Mouse (Mus musculus): ENCODE measurements at regions not wholly inside any gene's neighbourhood (a gene's known extent, or its start where the extent isn't known, plus 50 kb on each side); places are given as distances from the start of the nearest gene placed in this dataset.

GRCm38 (mm10) chr15:6238755-6239154, 60.8 kb upstream of the Dab2 start:
- Histone ChIP-seq H3K27ac (no peak overlapping the region), H3K4me3 (no peak overlapping the region)
- DNase-seq (ENCODE audit: low spot score in 2 of 2): no peak
- TF ChIP-seq CTCF (conservative IDR thresholded peaks at IDR 0.05): no peak

- no peak for DNase-seq (ENCODE audit: low spot score in 2 of 2)
- no peak overlapping the region for H3K4me3 ChIP-seq
- no peak for TF ChIP-seq CTCF (conservative IDR thresholded peaks at IDR 0.05)
- no peak overlapping the region for H3K27ac ChIP-seq
Observed at GRCm38 (mm10) chr15:6242132-6242531, 57.5 kb upstream of the Dab2 start.

GRCm38 (mm10) chr15:6244401-6244800, 55.2 kb upstream of the Dab2 start:
- no peak overlapping the region for H3K4me3 ChIP-seq
- no peak for TF ChIP-seq CTCF (conservative IDR thresholded peaks at IDR 0.05)
- DNase-seq (ENCODE audit: low spot score in 2 of 2): no peak
- H3K27ac ChIP-seq: no peak overlapping the region

GRCm38 (mm10) chr15:6245950-6246894, 53.4 kb upstream of the Dab2 start:
- H3K27ac ChIP-seq: no peak overlapping the region
- DNase-seq (ENCODE audit: low spot score in 2 of 2): no peak
- no peak overlapping the region for H3K4me3 ChIP-seq
- TF ChIP-seq CTCF (conservative IDR thresholded peaks at IDR 0.05): no peak

- H3K4me3 ChIP-seq: no peak overlapping the region
- DNase-seq (ENCODE audit: low spot score in 2 of 2): no peak
- TF ChIP-seq CTCF (conservative IDR thresholded peaks at IDR 0.05): no peak
- H3K27ac ChIP-seq: no peak overlapping the region
Observed at GRCm38 (mm10) chr15:6248470-6248869, 51.1 kb upstream of the Dab2 start.

Small RNA genes in the stretch of these regions (microRNA-seq; reads per million reads assigned to microRNA genes)
- gene Gm27760: 0 reads per million in 2 experiments

All from layer of hippocampus, adult 2 months (tissue).